ENCODE assay signal across 9 mouse cellular contexts in the genomic region with DNA sequence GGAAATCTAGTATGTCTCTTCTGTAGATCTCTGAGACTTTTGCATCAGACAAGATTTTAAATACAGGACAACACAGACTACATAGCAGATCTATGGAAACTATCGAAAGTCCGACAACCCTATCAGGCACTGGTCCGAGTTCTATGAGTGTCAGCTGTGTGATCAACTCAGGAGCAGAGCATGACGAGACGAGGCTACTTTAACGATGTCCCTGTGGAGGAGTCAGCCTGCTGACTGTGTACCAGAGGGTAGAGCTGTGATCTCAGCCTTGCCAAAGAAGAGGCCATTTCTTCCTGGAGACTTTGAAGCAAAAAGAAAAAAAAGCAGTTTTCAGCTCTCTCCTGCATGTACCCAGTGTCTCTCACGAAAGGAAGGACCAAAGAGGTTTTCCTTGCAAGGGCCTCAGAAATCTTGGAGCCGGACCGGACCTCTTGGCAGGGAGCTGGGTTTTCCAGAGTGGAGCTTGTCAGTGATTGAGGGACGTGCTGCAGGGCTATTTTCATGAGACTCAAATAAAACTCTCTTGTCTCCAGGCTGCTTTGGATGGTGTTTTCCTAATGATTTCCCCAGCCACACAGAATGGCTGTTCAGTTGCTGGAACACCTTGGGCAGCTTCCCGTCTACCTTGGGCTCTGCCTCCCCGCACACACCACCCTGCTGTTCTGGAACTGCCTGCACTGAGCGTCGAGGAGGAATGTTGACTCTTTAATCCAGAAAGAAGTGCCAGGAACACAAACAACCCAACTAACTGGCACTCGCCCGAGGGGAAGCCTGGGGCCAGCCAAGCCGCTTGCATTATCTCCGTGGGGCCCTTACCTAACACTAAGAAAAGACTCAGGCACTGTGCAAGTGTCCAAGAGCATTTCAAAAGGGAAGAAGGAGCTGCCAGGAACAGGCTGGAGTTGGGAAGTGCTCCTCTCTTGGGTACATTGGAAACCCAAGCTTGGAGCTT. TPM values are rescaled to one million over a fixed set of nuclear protein-coding genes. Genes with fewer than 3 reads are reported as not detected.
DNase-seq lines count a peak whose midpoint lies in the region; ATAC-seq lines count a peak whose summit lies in the region.
"Had no signal": no experiment of that assay in that cellular context is flagged by ENCODE, and none has a peak within 500 bp of the region (broad histone marks: within the 10 kb centered on the region; RNA-seq: fewer than 3 reads in every experiment).

No protein-coding gene starts in this region.

- H3K36me3 ChIP-seq in hindbrain, embryonic 16.5 days (ENCODE audit: control insufficient read depth, insufficient read depth, low read length), result no peaks in the 10 kb centered on the region
- H3K36me3 ChIP-seq in hindbrain, embryonic 13.5 days, result no peaks in the 10 kb centered on the region
- H3K36me3 ChIP-seq in heart, embryonic 15.5 days, result no peaks in the 10 kb centered on the region

- peak; percentile 35 to 82 for DNase-seq in urinary bladder, postnatal 36 days (ENCODE audit: low spot score in 2 of 2)
- DNase-seq in urinary bladder, adult 18-20 months (ENCODE audit: low spot score in 2 of 2), result no peak
- DNase-seq in lung, postnatal 36 days, result peak; percentile 85
- no peak for DNase-seq in T-cell, adult 2 months (ENCODE audit: low spot score)
- no peak for DNase-seq in urinary bladder, postnatal 10 days (ENCODE audit: low spot score)

- peak; percentile 83 for ATAC-seq in hindbrain, embryonic 16.5 days
- ATAC-seq in hindbrain, embryonic 13.5 days (ENCODE audit: low FRiP score), result no peak
- peak; percentile 36; the same call in 1 of the 2 replicates for ATAC-seq in heart, embryonic 15.5 days (replicated peaks; ENCODE audit: insufficient number of reproducible peaks, insufficient read depth, low FRiP score, low read depth)

- no peak overlapping the region for H3K9ac ChIP-seq in hindbrain, embryonic 16.5 days (ENCODE audit: low read depth, low read length)
- H3K9ac ChIP-seq in hindbrain, embryonic 13.5 days, result no peak overlapping the region
- H3K9ac ChIP-seq in heart, embryonic 15.5 days, result no peak overlapping the region

- no peak overlapping the region for H3K4me3 ChIP-seq in hindbrain, embryonic 16.5 days (ENCODE audit: low read length)
- no peak overlapping the region for H3K4me3 ChIP-seq in hindbrain, embryonic 13.5 days
- H3K4me3 ChIP-seq in heart, embryonic 15.5 days, result no peak overlapping the region
- H3K4me3 ChIP-seq: left cerebral cortex, adult 2 months had no signal

- H3K9me3 ChIP-seq in hindbrain, embryonic 16.5 days (ENCODE audit: control insufficient read depth, low read length), result no peaks in the 10 kb centered on the region
- H3K9me3 ChIP-seq in hindbrain, embryonic 13.5 days, result no peaks in the 10 kb centered on the region
- no peaks in the 10 kb centered on the region for H3K9me3 ChIP-seq in heart, embryonic 15.5 days (replicated peaks)

- no peaks in the 10 kb centered on the region; the same call in 1 of the 2 replicates for H3K4me1 ChIP-seq in hindbrain, embryonic 16.5 days (ENCODE audit: control insufficient read depth, insufficient read depth, low read depth, low read length)
- no peaks in the 10 kb centered on the region; the same call in 1 of the 2 replicates for H3K4me1 ChIP-seq in hindbrain, embryonic 13.5 days (replicated peaks)
- H3K4me1 ChIP-seq in heart, embryonic 15.5 days (replicated peaks), result peaks cover 23% of the 10 kb centered on the region

- H3K27ac ChIP-seq in hindbrain, embryonic 16.5 days (ENCODE audit: low read depth, low read length), result peak overlapping the region; percentile 20; the same call in 1 of the 2 replicates
- no peak overlapping the region for H3K27ac ChIP-seq in hindbrain, embryonic 13.5 days
- peak overlapping the region; percentile 68 for H3K27ac ChIP-seq in heart, embryonic 15.5 days
- H3K27ac ChIP-seq: left cerebral cortex, adult 2 months had no signal

- WGBS in hindbrain, embryonic 16.5 days, result 68% methylated on average over 18 of the region's 18 CpGs
- WGBS in hindbrain, embryonic 13.5 days, result 74% methylated on average over 18 of the region's 18 CpGs
- 47% methylated on average over 18 of the region's 18 CpGs for WGBS in heart, embryonic 15.5 days

- H3K27me3 ChIP-seq in hindbrain, embryonic 16.5 days (replicated peaks; ENCODE audit: control insufficient read depth, insufficient read depth, low read length), result no peaks in the 10 kb centered on the region
- no peaks in the 10 kb centered on the region for H3K27me3 ChIP-seq in hindbrain, embryonic 13.5 days
- no peaks in the 10 kb centered on the region for H3K27me3 ChIP-seq in heart, embryonic 15.5 days

- H3K4me2 ChIP-seq in hindbrain, embryonic 16.5 days (ENCODE audit: low read length), result no peak overlapping the region
- H3K4me2 ChIP-seq in hindbrain, embryonic 13.5 days, result no peak overlapping the region
- H3K4me2 ChIP-seq in heart, embryonic 15.5 days, result no peak overlapping the region

RNA-seq across cellular contexts. Expression of a gene that starts 32.1 kb away (rescaled TPM):
- 0.55 and 0.60 TPM in 2 replicates for polyA plus RNA-seq in hindbrain, embryonic 16.5 days (2015; fragmentation: Nextera tagmentation; extraction: Ambion mirVana)
- 0.34 and 0.53 TPM in 2 replicates for polyA plus RNA-seq in hindbrain, embryonic 13.5 days (2015; fragmentation: Nextera tagmentation; extraction: Ambion mirVana)
- polyA plus RNA-seq in heart, embryonic 15.5 days (2015; fragmentation: Nextera tagmentation; extraction: Ambion mirVana), result 1.4 and 2.1 TPM in 2 replicates

RNA-seq across cellular contexts. Expression of a gene that starts 39.5 kb away (rescaled TPM):
- polyA plus RNA-seq in hindbrain, embryonic 16.5 days (2015; fragmentation: Nextera tagmentation; extraction: Ambion mirVana), result 27.5 and 29.5 TPM in 2 replicates
- polyA plus RNA-seq in hindbrain, embryonic 13.5 days (2015; fragmentation: Nextera tagmentation; extraction: Ambion mirVana), result 30.6 and 38.3 TPM in 2 replicates
- 19.7 and 24.4 TPM in 2 replicates for polyA plus RNA-seq in heart, embryonic 15.5 days (2015; fragmentation: Nextera tagmentation; extraction: Ambion mirVana)

RNA-seq across cellular contexts. Expression of a gene that starts 39.8 kb away (rescaled TPM):
- 6.9 and 7.8 TPM in 2 replicates for polyA plus RNA-seq in hindbrain, embryonic 16.5 days (2015; fragmentation: Nextera tagmentation; extraction: Ambion mirVana)
- polyA plus RNA-seq in hindbrain, embryonic 13.5 days (2015; fragmentation: Nextera tagmentation; extraction: Ambion mirVana), result 6.4 and 6.6 TPM in 2 replicates
- polyA plus RNA-seq in heart, embryonic 15.5 days (2015; fragmentation: Nextera tagmentation; extraction: Ambion mirVana), result 13.4 and 13.7 TPM in 2 replicates

Comparison
In these comparisons a context has a peak if more than half of its experiments do, and no peak if none do; other contexts are left out.
1. DNase-seq: peak in urinary bladder, postnatal 36 days (2 of 2) and lung, postnatal 36 days (single experiment); none in urinary bladder, adult 18-20 months (0 of 2), T-cell, adult 2 months (single experiment) and urinary bladder, postnatal 10 days (single experiment).